Mouse (Mus musculus) thymus, adult 2 months (tissue): ENCODE results near the gene Tctn3.

Experiments
- CTCF ChIP-seq: fragments of 200-500 bp; IDR thresholded peaks from 2 replicates; pipeline ENCODE4 v1.5.1; 2012; ENCODE audit warnings: mild to moderate bottlenecking, control low read depth, low read length, moderate library complexity, borderline replicate concordance; ENCODE audit not compliant: control insufficient read depth, poor library complexity, insufficient read depth; ENCODE audit errors: extremely low read depth
- POLR2A ChIP-seq: fragments of 200-500 bp; IDR thresholded peaks from 2 replicates; pipeline ENCODE4 v1.6.1; 2012; ENCODE audit warnings: mild to moderate bottlenecking, low read length, control low read depth, moderate library complexity; ENCODE audit not compliant: control insufficient read depth, poor library complexity, insufficient read depth; ENCODE audit errors: extremely low read depth

- TF ChIP-seq POLR2A (no peak), CTCF (no peak)
Observed at GRCm38 (mm10) chr19:40643846-40644245, 31.8 kb upstream of the Tctn3 start.
